Mouse (Mus musculus): Measurements from ENCODE around the gene Vars.

- TF ChIP-seq CTCF (IDR thresholded peaks at IDR 0.05; ENCODE audit: low read depth), result no peak
- TF ChIP-seq EP300 (optimal IDR thresholded peaks at IDR 0.05), result no peak
These were observed 22.4 kb downstream of the Vars start for GRCm38 (mm10) chr17:35023221-35023620.
